Mouse (Mus musculus): ENCODE results near the gene Mxra8.

Mxra8 gene

GRCm38 (mm10) chr4:155839483-155839910 is at the start of gene Mxra8:
Mxra8 (plus strand) TSS chr4:155839680.
- DNase-seq (ENCODE audit: low read depth, low spot score) = no peak

GRCm38 (mm10) chr4:155790021-155790489 is 49.4 kb upstream of the Mxra8 start, which contains the start of gene Ankrd65:
Ankrd65 (plus strand) TSS chr4:155790439.
- DNase-seq (ENCODE audit: low read depth, low spot score) = no peak

- DNase-seq (ENCODE audit: low read depth, low spot score) = no peak
Observed at GRCm38 (mm10) chr4:155790650-155791161, 48.8 kb upstream of the Mxra8 start.

- no peak for DNase-seq (ENCODE audit: low read depth, low spot score)
Observed at GRCm38 (mm10) chr4:155791240-155791933, 48.1 kb upstream of the Mxra8 start.

GRCm38 (mm10) chr4:155793730-155794129 is 45.8 kb upstream of the Mxra8 start:
- no peak for DNase-seq (ENCODE audit: low read depth, low spot score)

- DNase-seq (ENCODE audit: low read depth, low spot score) = no peak
Observed at GRCm38 (mm10) chr4:155802075-155802474, 37.4 kb upstream of the Mxra8 start.

GRCm38 (mm10) chr4:155802741-155803339 is 36.6 kb upstream of the Mxra8 start, which contains the start of gene Mrpl20:
Mrpl20 (plus strand) TSS chr4:155802878.
- no peak for DNase-seq (ENCODE audit: low read depth, low spot score)

- peak; percentile 91 for DNase-seq (ENCODE audit: low read depth, low spot score)
Observed at GRCm38 (mm10) chr4:155803340-155804041, 36.0 kb upstream of the Mxra8 start.

- no peak for DNase-seq (ENCODE audit: low read depth, low spot score)
Observed at GRCm38 (mm10) chr4:155807841-155808240, 31.6 kb upstream of the Mxra8 start.

GRCm38 (mm10) chr4:155811929-155812664 is 27.4 kb upstream of the Mxra8 start, which contains the start of gene Ccnl2:
Ccnl2 (plus strand) TSS chr4:155812489.
- peak; percentile 90 for DNase-seq (ENCODE audit: low read depth, low spot score)

GRCm38 (mm10) chr4:155812665-155813181 is 26.8 kb upstream of the Mxra8 start:
- DNase-seq (ENCODE audit: low read depth, low spot score) = no peak

- DNase-seq (ENCODE audit: low read depth, low spot score) = no peak
Observed at GRCm38 (mm10) chr4:155817533-155817932, 21.9 kb upstream of the Mxra8 start.

- no peak for DNase-seq (ENCODE audit: low read depth, low spot score)
Observed at GRCm38 (mm10) chr4:155821025-155821424, 18.5 kb upstream of the Mxra8 start.

- DNase-seq (ENCODE audit: low read depth, low spot score) = no peak
Observed at GRCm38 (mm10) chr4:155823443-155823842, 16.0 kb upstream of the Mxra8 start.

- no peak for DNase-seq (ENCODE audit: low read depth, low spot score)
Observed at GRCm38 (mm10) chr4:155829866-155830265, 9.6 kb upstream of the Mxra8 start.

GRCm38 (mm10) chr4:155830596-155830995 is 8.9 kb upstream of the Mxra8 start:
- DNase-seq (ENCODE audit: low read depth, low spot score) = no peak

- DNase-seq (ENCODE audit: low read depth, low spot score) = peak; percentile 90
Observed at GRCm38 (mm10) chr4:155831205-155831766, 8.2 kb upstream of the Mxra8 start, which contains the start of gene Aurkaip1. Aurkaip1 (plus strand) TSS chr4:155831272.

GRCm38 (mm10) chr4:155831831-155832230 is 7.6 kb upstream of the Mxra8 start:
- DNase-seq (ENCODE audit: low read depth, low spot score) = no peak

GRCm38 (mm10) chr4:155832321-155832720 is 7.2 kb upstream of the Mxra8 start:
- DNase-seq (ENCODE audit: low read depth, low spot score) = no peak

GRCm38 (mm10) chr4:155833234-155833633 is 6.2 kb upstream of the Mxra8 start:
- no peak for DNase-seq (ENCODE audit: low read depth, low spot score)

GRCm38 (mm10) chr4:155833836-155834235 is 5.6 kb upstream of the Mxra8 start:
- peak; percentile 55 for DNase-seq (ENCODE audit: low read depth, low spot score)
